Mouse (Mus musculus): ENCODE results near the gene Lrrc26. TPM values are rescaled to one million over a fixed set of nuclear protein-coding genes. Genes with fewer than 3 reads are reported as not detected.
"Not testable (repeated sequence)": the region's sequence is repeated elsewhere in the genome, so short reads cannot be mapped to it uniquely, and the experiment has no call there.

The Lrrc26 gene
- total RNA-seq (2021) = not detected
- long read RNA-seq, experiment 1 = 0 reads
- long read RNA-seq, experiment 2 = 0 reads

- DNase-seq (ENCODE audit: low spot score in 2 of 2) = no peak
- intact Hi-C loops (cut with DNase I) = no loop called here
Observed at GRCm38 (mm10) chr2:25289651-25290050, at the start of gene Lrrc26. Gene Lrrc26 (plus strand): TSS chr2:25289915.

- intact Hi-C loops (cut with DNase I) = no loop called here
Observed at GRCm38 (mm10) chr2:25240310-25240709, 49.4 kb upstream of the Lrrc26 start.

GRCm38 (mm10) chr2:25240723-25241437, 48.8 kb upstream of the Lrrc26 start:
- intact Hi-C loops (cut with DNase I) = no loop called here
- peak; percentile 69 to 75 for DNase-seq (ENCODE audit: low spot score in 2 of 2)

More at GRCm38 (mm10) chr2:25240310-25240709, 49.4 kb upstream of the Lrrc26 start:
- no peak for DNase-seq (ENCODE audit: low spot score in 2 of 2)

- intact Hi-C loops (cut with DNase I) = no loop called here
- DNase-seq (ENCODE audit: low spot score in 2 of 2) = no peak
Observed at GRCm38 (mm10) chr2:25241438-25241775, 48.3 kb upstream of the Lrrc26 start.

GRCm38 (mm10) chr2:25242101-25242506, 47.6 kb upstream of the Lrrc26 start, which contains the start of the genes Rnf208 and Cysrt1:
Gene Rnf208 (plus strand): TSS chr2:25242255.
Gene Cysrt1 (minus strand): TSS chr2:25242452.
- peak in 1 of 2 experiments; percentile 59 for DNase-seq (ENCODE audit: low spot score in 2 of 2)
- intact Hi-C loops (cut with DNase I) = no loop called here

GRCm38 (mm10) chr2:25243342-25243741, 46.4 kb upstream of the Lrrc26 start:
- DNase-seq (ENCODE audit: low spot score in 2 of 2) = no peak
- intact Hi-C loops (cut with DNase I) = no loop called here

- DNase-seq (ENCODE audit: low spot score in 2 of 2) = no peak
- intact Hi-C loops (cut with DNase I) = no loop called here
Observed at GRCm38 (mm10) chr2:25244144-25244543, 45.6 kb upstream of the Lrrc26 start.

- intact Hi-C loops (cut with DNase I) = no loop called here
- DNase-seq (ENCODE audit: low spot score in 2 of 2) = no peak
Observed at GRCm38 (mm10) chr2:25246183-25247072, 43.3 kb upstream of the Lrrc26 start, which contains the start of gene AL732309.1. Gene AL732309.1 (minus strand): TSS chr2:25246863.

GRCm38 (mm10) chr2:25252331-25252730, 37.4 kb upstream of the Lrrc26 start:
- intact Hi-C loops (cut with DNase I) = no loop called here
- no peak for DNase-seq (ENCODE audit: low spot score in 2 of 2)

GRCm38 (mm10) chr2:25255284-25255779, 34.4 kb upstream of the Lrrc26 start, which contains the start of gene Tmem203:
Gene Tmem203 (plus strand): TSS chr2:25255439.
- peak; percentile 85 to 88 for DNase-seq (ENCODE audit: low spot score in 2 of 2)
- intact Hi-C loops (cut with DNase I) = loop anchor here (5.0 kb wide), 1 partner anchor 63 kb away; no protein-coding TSS in a partner anchor

GRCm38 (mm10) chr2:25256443-25257109, 33.1 kb upstream of the Lrrc26 start:
- peak in 1 of 2 experiments; percentile 44 for DNase-seq (ENCODE audit: low spot score in 2 of 2)
- intact Hi-C loops (cut with DNase I) = loop anchor here (5.0 kb wide), 1 partner anchor 64 kb away; no protein-coding TSS in a partner anchor

GRCm38 (mm10) chr2:25257250-25257649, 32.5 kb upstream of the Lrrc26 start:
- intact Hi-C loops (cut with DNase I) = loop anchor here (5.0 kb wide), 1 partner anchor 65 kb away; no protein-coding TSS in a partner anchor
- not testable (repeated sequence) for DNase-seq (ENCODE audit: low spot score in 2 of 2)

GRCm38 (mm10) chr2:25258887-25259286, 30.8 kb upstream of the Lrrc26 start:
- intact Hi-C loops (cut with DNase I) = loop anchor here (5.0 kb wide), 1 partner anchor 67 kb away; no protein-coding TSS in a partner anchor
- no peak for DNase-seq (ENCODE audit: low spot score in 2 of 2)

GRCm38 (mm10) chr2:25261870-25262269, 27.8 kb upstream of the Lrrc26 start:
- no peak for DNase-seq (ENCODE audit: low spot score in 2 of 2)
- intact Hi-C loops (cut with DNase I) = no loop called here

GRCm38 (mm10) chr2:25262291-25262767, 27.4 kb upstream of the Lrrc26 start, which contains the start of gene Tprn:
Gene Tprn (plus strand): TSS chr2:25262618.
- peak; percentile 95 to 98 for DNase-seq (ENCODE audit: low spot score in 2 of 2)
- intact Hi-C loops (cut with DNase I) = no loop called here

- DNase-seq (ENCODE audit: low spot score in 2 of 2) = no peak
- intact Hi-C loops (cut with DNase I) = no loop called here
Observed at GRCm38 (mm10) chr2:25262795-25263622, 26.7 kb upstream of the Lrrc26 start.

GRCm38 (mm10) chr2:25263623-25264285, 26.0 kb upstream of the Lrrc26 start:
- intact Hi-C loops (cut with DNase I) = no loop called here

GRCm38 (mm10) chr2:25264286-25264660, 25.4 kb upstream of the Lrrc26 start:
- intact Hi-C loops (cut with DNase I) = no loop called here
- no peak for DNase-seq (ENCODE audit: low spot score in 2 of 2)

More at GRCm38 (mm10) chr2:25263623-25264285, 26.0 kb upstream of the Lrrc26 start:
- DNase-seq (ENCODE audit: low spot score in 2 of 2) = no peak
